In the genomic region with DNA sequence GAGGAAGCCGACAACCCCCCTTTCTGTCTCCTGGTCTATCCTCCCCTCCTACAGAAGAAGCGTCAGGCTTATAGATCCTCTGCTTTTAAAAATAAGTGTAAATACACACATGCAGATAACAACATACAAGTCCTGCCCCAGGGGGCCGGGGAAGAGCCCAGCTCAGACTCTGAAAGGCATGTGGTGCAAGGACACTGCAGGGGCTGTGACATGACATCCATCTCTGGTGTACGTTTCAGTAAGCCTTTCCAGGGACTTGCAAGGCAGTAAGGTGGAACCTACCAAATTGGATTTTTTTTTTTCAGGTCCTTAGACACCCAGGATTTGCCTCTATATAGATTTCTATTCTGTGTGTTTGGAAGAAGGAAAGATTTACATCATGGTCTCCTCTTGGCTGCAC, we compare ENCODE assay signal across 8 mouse cellular contexts. TPM values are rescaled to one million over a fixed set of nuclear protein-coding genes. Genes with fewer than 3 reads are reported as not detected.
DNase-seq lines count a peak whose midpoint lies in the region; ATAC-seq lines count a peak whose summit lies in the region.

No protein-coding gene starts in this region.

- H3K27ac ChIP-seq in heart, embryonic 16.5 days (ENCODE audit: low read length): no peak overlapping the region
- H3K27ac ChIP-seq in embryonic facial prominence, embryonic 10.5 days (replicated peaks): peak overlapping the region; percentile 86
- H3K27ac ChIP-seq in hindbrain, embryonic 12.5 days: peak overlapping the region; percentile 95
- peak overlapping the region; percentile 83 for H3K27ac ChIP-seq in midbrain, embryonic 16.5 days (ENCODE audit: low read length)

- 51% methylated on average over 4 of the region's 4 CpGs for WGBS in heart, embryonic 16.5 days
- whole genome bisulfite sequencing in embryonic facial prominence, embryonic 10.5 days: 57% methylated on average over 4 of the region's 4 CpGs
- WGBS in hindbrain, embryonic 12.5 days: 44% methylated on average over 4 of the region's 4 CpGs
- 20% methylated on average over 4 of the region's 4 CpGs for WGBS in midbrain, embryonic 16.5 days

- no peak overlapping the region for H3K4me3 ChIP-seq in heart, embryonic 16.5 days (ENCODE audit: low read length)
- H3K4me3 ChIP-seq in embryonic facial prominence, embryonic 10.5 days: no peak overlapping the region
- H3K4me3 ChIP-seq in hindbrain, embryonic 12.5 days: no peak overlapping the region
- no peak overlapping the region for H3K4me3 ChIP-seq in midbrain, embryonic 16.5 days (ENCODE audit: low read depth, low read length)

- peak overlapping the region; percentile 57; the same call in 1 of the 2 replicates for H3K4me2 ChIP-seq in heart, embryonic 16.5 days (ENCODE audit: low read depth, low read length)
- 0 out of 2 replicates have a peak overlapping the region, but pooled peaks have one; percentile 29 for H3K4me2 ChIP-seq in hindbrain, embryonic 12.5 days (replicated peaks)
- H3K4me2 ChIP-seq in midbrain, embryonic 16.5 days (ENCODE audit: low read length): no peak overlapping the region

- no peaks in the 10 kb centered on the region; the same call in 1 of the 2 replicates for H3K9me3 ChIP-seq in heart, embryonic 16.5 days (replicated peaks; ENCODE audit: control insufficient read depth, low read length)
- no peaks in the 10 kb centered on the region for H3K9me3 ChIP-seq in embryonic facial prominence, embryonic 10.5 days
- no peaks in the 10 kb centered on the region for H3K9me3 ChIP-seq in hindbrain, embryonic 12.5 days (replicated peaks)
- H3K9me3 ChIP-seq in midbrain, embryonic 16.5 days (replicated peaks; ENCODE audit: control insufficient read depth, low read length, poor library complexity, severe bottlenecking): no peaks in the 10 kb centered on the region

- H3K9ac ChIP-seq in heart, embryonic 16.5 days (ENCODE audit: low read length): peak overlapping the region; percentile 64
- peak overlapping the region; percentile 53 for H3K9ac ChIP-seq in hindbrain, embryonic 12.5 days
- peak overlapping the region; percentile 51; the same call in 1 of the 2 replicates for H3K9ac ChIP-seq in midbrain, embryonic 16.5 days (ENCODE audit: low read depth, low read length)

- H3K4me1 ChIP-seq in heart, embryonic 16.5 days (ENCODE audit: control insufficient read depth, insufficient read depth, low read length): 0 out of 2 replicates have a peak, but pooled peaks cover 4% of the 10 kb centered on the region
- H3K4me1 ChIP-seq in embryonic facial prominence, embryonic 10.5 days: peaks cover 14% of the 10 kb centered on the region
- peaks cover 12% of the 10 kb centered on the region for H3K4me1 ChIP-seq in hindbrain, embryonic 12.5 days
- H3K4me1 ChIP-seq in midbrain, embryonic 16.5 days (ENCODE audit: control insufficient read depth, insufficient read depth, low read length): peaks cover 11% of the 10 kb centered on the region; the same call in 1 of the 2 replicates

- peaks cover 22% of the 10 kb centered on the region for H3K36me3 ChIP-seq in heart, embryonic 16.5 days (ENCODE audit: control insufficient read depth, insufficient read depth)
- peaks cover 37% of the 10 kb centered on the region for H3K36me3 ChIP-seq in embryonic facial prominence, embryonic 10.5 days (replicated peaks)
- peaks cover 22% of the 10 kb centered on the region for H3K36me3 ChIP-seq in hindbrain, embryonic 12.5 days
- peaks cover 11% of the 10 kb centered on the region for H3K36me3 ChIP-seq in midbrain, embryonic 16.5 days (ENCODE audit: control insufficient read depth, insufficient read depth, low read length)

- no peak for DNase-seq in heart, adult 9 months (ENCODE audit: low spot score in 2 of 2)
- no peak for DNase-seq in embryonic facial prominence, embryonic 10.5 days (ENCODE audit: low spot score)
- DNase-seq in adrenal gland, adult 18-20 months (ENCODE audit: low spot score in 2 of 2): no peak
- no peak for DNase-seq in layer of hippocampus, postnatal 36 days
- DNase-seq in kidney, postnatal 25 days: no peak

- no peak for ATAC-seq in heart, embryonic 16.5 days (replicated peaks; ENCODE audit: extremely low read depth, insufficient read depth, low FRiP score)
- ATAC-seq in hindbrain, embryonic 12.5 days (ENCODE audit: low FRiP score): peak; percentile 46; the same call in 1 of the 2 replicates
- ATAC-seq in midbrain, embryonic 16.5 days: peak; percentile 41; the same call in 1 of the 2 replicates

- H3K27me3 ChIP-seq in heart, embryonic 16.5 days (ENCODE audit: control insufficient read depth, insufficient read depth, low read length): no peaks in the 10 kb centered on the region
- H3K27me3 ChIP-seq in embryonic facial prominence, embryonic 10.5 days (replicated peaks; ENCODE audit: low read depth, poor library complexity, severe bottlenecking): no peaks in the 10 kb centered on the region
- no peaks in the 10 kb centered on the region for H3K27me3 ChIP-seq in hindbrain, embryonic 12.5 days
- H3K27me3 ChIP-seq in midbrain, embryonic 16.5 days (ENCODE audit: control insufficient read depth, insufficient read depth, low read depth, low read length): no peaks in the 10 kb centered on the region

RNA-seq across cellular contexts. Expression of a gene that starts 14.3 kb away (rescaled TPM):
- polyA plus RNA-seq in heart, embryonic 16.5 days (2015; fragmentation: Nextera tagmentation; extraction: Ambion mirVana): 463 and 565 TPM in 2 replicates
- polyA plus RNA-seq in embryonic facial prominence, embryonic 10.5 days (2016; fragmentation: Nextera tagmentation; extraction: Ambion mirVana): 1,131 and 1,182 TPM in 2 replicates
- 852 and 899 TPM in 2 replicates for polyA plus RNA-seq in hindbrain, embryonic 12.5 days (2016; fragmentation: Nextera tagmentation; extraction: Ambion mirVana)
- polyA plus RNA-seq in midbrain, embryonic 16.5 days (2015; fragmentation: Nextera tagmentation; extraction: Ambion mirVana): 498 and 513 TPM in 2 replicates
- total RNA-seq in adrenal gland, adult 18-20 months (2021): 1,000 to 10,000 TPM; 1,551 to 1,745 TPM
- 100 to 1,000 TPM; 752 to 770 TPM for total RNA-seq in layer of hippocampus, postnatal 36 days (2021)

RNA-seq across cellular contexts. Expression of a gene that starts 14.4 kb away (rescaled TPM):
- polyA plus RNA-seq in heart, embryonic 16.5 days (2015; fragmentation: Nextera tagmentation; extraction: Ambion mirVana): 13.3 and 14.1 TPM in 2 replicates
- 20.4 and 21.4 TPM in 2 replicates for polyA plus RNA-seq in embryonic facial prominence, embryonic 10.5 days (2016; fragmentation: Nextera tagmentation; extraction: Ambion mirVana)
- polyA plus RNA-seq in hindbrain, embryonic 12.5 days (2016; fragmentation: Nextera tagmentation; extraction: Ambion mirVana): 20.3 and 22.2 TPM in 2 replicates
- 17.9 and 18.9 TPM in 2 replicates for polyA plus RNA-seq in midbrain, embryonic 16.5 days (2015; fragmentation: Nextera tagmentation; extraction: Ambion mirVana)
- 10 to 100 TPM; 15.6 to 19.4 TPM for total RNA-seq in adrenal gland, adult 18-20 months (2021)
- 10 to 100 TPM; 36.5 to 40.0 TPM for total RNA-seq in layer of hippocampus, postnatal 36 days (2021)
